Mouse (Mus musculus) myocyte (in vitro differentiated cells): ENCODE results near the gene Wfdc15a.

ENCODE experiments used
- MYOG ChIP-seq, 3 experiments: IDR thresholded peaks; one replicate each; pipeline ENCODE4 v1.6.1; 2011; ENCODE audit warnings: control low read depth in 2 of 3, low read depth in 2 of 3, mild to moderate bottlenecking in 2 of 3; ENCODE audit not compliant: insufficient read length in 2 of 3, control insufficient read depth in 1 of 3, insufficient read depth in 1 of 3
- POLR2A ChIP-seq: IDR thresholded peaks from one replicate; pipeline ENCODE4 v1.6.1; 2011; ENCODE audit warnings: low read depth, mild to moderate bottlenecking, control low read depth, moderate library complexity; ENCODE audit not compliant: insufficient read length

- TF ChIP-seq POLR2A (no peak), MYOG (IDR thresholded peaks at IDR 0.05; ENCODE audit: control insufficient read depth in 1 of 3, insufficient read depth in 1 of 3, insufficient read length in 2 of 3, low read depth in 2 of 3) (no peak)
Measured at GRCm38 (mm10) chr2:164154007-164154406, 45.9 kb downstream of the Wfdc15a start.
